ENCODE assay signal across 9 mouse cellular contexts in the genomic region with DNA sequence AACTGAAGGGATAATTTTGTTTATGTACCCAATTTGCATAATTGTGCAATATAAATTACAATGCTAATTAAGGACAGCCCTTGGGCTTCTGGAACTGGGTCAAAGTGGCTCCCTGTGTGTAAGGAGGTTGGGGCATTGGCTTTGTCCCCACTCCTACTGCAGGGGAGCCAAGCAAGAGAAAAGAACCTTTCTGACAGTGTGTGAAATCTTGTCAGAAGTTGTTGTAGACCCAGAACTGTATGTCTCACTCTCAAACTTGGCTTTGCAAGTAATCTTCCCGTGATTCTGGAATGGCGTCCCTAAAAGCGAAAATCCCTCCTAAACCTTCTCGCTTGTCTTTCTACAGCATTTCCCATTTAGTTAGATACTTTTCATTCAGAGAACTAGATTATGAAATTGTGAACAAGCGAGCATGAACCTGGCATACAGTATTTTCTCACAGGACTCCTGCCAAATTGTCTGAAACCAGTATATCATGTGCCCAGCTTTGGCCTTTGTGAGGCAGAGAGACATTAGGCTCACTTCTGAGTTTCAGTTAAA.
DNase-seq lines count a peak whose midpoint lies in the region; ATAC-seq lines count a peak whose summit lies in the region.
"Had no signal": no experiment of that assay in that cellular context is flagged by ENCODE, and none has a peak within 500 bp of the region (broad histone marks: within the 10 kb centered on the region; RNA-seq: fewer than 3 reads in every experiment).

No protein-coding gene starts in this region.

- no peaks in the 10 kb centered on the region for H3K9me3 ChIP-seq in neural tube, embryonic 12.5 days
- no peaks in the 10 kb centered on the region for H3K9me3 ChIP-seq in neural tube, embryonic 15.5 days (replicated peaks)

- H3K4me1 ChIP-seq in neural tube, embryonic 12.5 days = peaks cover 13% of the 10 kb centered on the region
- peaks cover 17% of the 10 kb centered on the region for H3K4me1 ChIP-seq in neural tube, embryonic 15.5 days

- peak; percentile 64 for ATAC-seq in frontal cortex, adult (ENCODE audit: low TSS enrichment)
- ATAC-seq in neural tube, embryonic 12.5 days (ENCODE audit: low FRiP score, low read depth) = peak; percentile 86
- peak; percentile 89 for ATAC-seq in neural tube, embryonic 15.5 days (ENCODE audit: low FRiP score)

- H3K27ac ChIP-seq in neural tube, embryonic 12.5 days = no peak overlapping the region
- peak overlapping the region; percentile 69 for H3K27ac ChIP-seq in neural tube, embryonic 15.5 days (replicated peaks)

- no peak overlapping the region for H3K9ac ChIP-seq in neural tube, embryonic 12.5 days
- no peak overlapping the region for H3K9ac ChIP-seq in neural tube, embryonic 15.5 days (replicated peaks)

- H3K4me2 ChIP-seq in neural tube, embryonic 12.5 days (replicated peaks) = no peak overlapping the region
- 0 out of 2 replicates have a peak overlapping the region, but pooled peaks have one; percentile 8 for H3K4me2 ChIP-seq in neural tube, embryonic 15.5 days

- no peak overlapping the region for H3K4me3 ChIP-seq in neural tube, embryonic 12.5 days
- no peak overlapping the region for H3K4me3 ChIP-seq in neural tube, embryonic 15.5 days (replicated peaks)

- whole genome bisulfite sequencing in neural tube, embryonic 12.5 days = 90% methylated on average over 5 of the region's 5 CpGs
- 65% methylated on average over 5 of the region's 5 CpGs for WGBS in neural tube, embryonic 15.5 days

- no peaks in the 10 kb centered on the region for H3K27me3 ChIP-seq in neural tube, embryonic 12.5 days (replicated peaks)
- no peaks in the 10 kb centered on the region for H3K27me3 ChIP-seq in neural tube, embryonic 15.5 days (replicated peaks)

- H3K36me3 ChIP-seq in neural tube, embryonic 12.5 days = no peaks in the 10 kb centered on the region
- H3K36me3 ChIP-seq in neural tube, embryonic 15.5 days = no peaks in the 10 kb centered on the region

- no peak for DNase-seq in frontal cortex, postnatal 25 days (ENCODE audit: low spot score in 2 of 2)
- no peak for DNase-seq in neural tube, embryonic 10.5 days (ENCODE audit: extremely low spot score, low spot score)
- peak; percentile 88 for DNase-seq in fibroblast of lung, adult 2 months (ENCODE audit: low read depth)
- DNase-seq in thymus, postnatal 4 days = no peak
- no peak for DNase-seq in MN1 (ENCODE audit: low spot score)
- DNase-seq: kidney, adult 18-20 months had no signal
